Mouse (Mus musculus) limb, embryonic 12.5 days (tissue): ENCODE measurements around the gene Zic5. TPM values are rescaled to one million over a fixed set of nuclear protein-coding genes. Genes with fewer than 3 reads are reported as not detected.

Experiments used
- ATAC-seq: fragments of 200-750 bp; cut with Nextera tagmentation; 2 replicates; pipeline ENCODE4 v1.8.0; 2017; ENCODE audit warnings: low read depth, moderate TSS enrichment; ENCODE audit not compliant: insufficient number of reproducible peaks, insufficient read depth, low FRiP score, low TSS enrichment
- H3K27ac ChIP-seq: fragments of 300-500 bp; sonication (generic); 2 replicates; pipeline ENCODE4 v1.5.1; 2016; ENCODE audit warnings: mild to moderate bottlenecking, moderate library complexity
- H3K27me3 ChIP-seq: fragments of 300-500 bp; sonication (generic); 2 replicates; pipeline ENCODE4 v1.6.1; 2016; ENCODE audit warnings: mild to moderate bottlenecking, moderate library complexity
- H3K36me3 ChIP-seq: fragments of 300-500 bp; sonication (generic); 2 replicates; pipeline ENCODE4 v1.6.1; 2016; ENCODE audit warnings: mild to moderate bottlenecking, moderate library complexity
- H3K4me1 ChIP-seq: fragments of 300-500 bp; sonication (generic); replicated peaks from 2 replicates; pipeline ENCODE4 v1.6.1; 2016
- H3K4me2 ChIP-seq: fragments of 300-500 bp; sonication (generic); 2 replicates; pipeline ENCODE4 v1.6.1; 2016; ENCODE audit warnings: mild to moderate bottlenecking, moderate library complexity
- H3K4me3 ChIP-seq: fragments of 300-500 bp; sonication (generic); replicated peaks from 2 replicates; pipeline ENCODE4 v1.5.1; 2016; ENCODE audit warnings: mild to moderate bottlenecking
- H3K9ac ChIP-seq: fragments of 300-500 bp; sonication (generic); replicated peaks from 2 replicates; pipeline ENCODE4 v1.6.1; 2016; ENCODE audit warnings: mild to moderate bottlenecking, moderate library complexity
- H3K9me3 ChIP-seq: fragments of 300-500 bp; sonication (generic); 2 replicates; pipeline ENCODE4 v1.6.1; 2016; ENCODE audit warnings: mild to moderate bottlenecking, moderate library complexity
- WGBS: fragments of 180-500 bp; shearing (Covaris S2); methylation state at CpG from one replicate; pipeline ENCODE4 v1.1.7; 2016; 5-methylcytosine and 5-hydroxymethylcytosine counted together
- polyA plus RNA-seq: library from polyadenylated mRNA; unstranded; fragments of >200 nt; fragmentation: Nextera tagmentation; extraction: Ambion mirVana; gene quantifications from 2 replicates; pipeline ENCODE4 v1.2.1, GENCODE M21; 2016

The Zic5 gene
- polyA plus RNA-seq, 1 experiment from 2014 or later, result 8.0 TPM

DNA sequence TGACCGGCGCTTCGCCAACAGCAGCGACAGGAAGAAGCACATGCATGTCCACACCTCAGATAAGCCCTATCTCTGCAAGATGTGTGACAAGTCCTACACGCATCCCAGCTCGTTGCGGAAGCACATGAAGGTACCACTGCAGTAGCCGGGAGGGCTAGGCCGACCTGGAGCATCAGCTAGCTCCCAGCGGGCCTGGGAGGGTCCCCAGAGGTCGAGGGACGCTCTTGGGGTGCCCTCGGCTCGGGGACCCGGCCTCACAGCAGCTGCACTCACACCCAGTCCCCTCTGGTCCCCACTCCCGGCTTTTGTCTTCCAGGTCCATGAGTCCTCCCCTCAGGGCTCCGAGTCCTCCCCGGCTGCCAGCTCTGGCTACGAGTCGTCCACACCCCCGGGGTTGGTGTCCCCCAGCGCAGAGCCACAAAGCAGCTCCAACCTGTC lies 13.1 kb upstream of the Zic5 start:
- Histone ChIP-seq H3K4me1 (peaks cover 49% of the 10 kb centered on the region), H3K9ac (peak overlapping the region; percentile 96), H3K36me3 (no peaks in the 10 kb centered on the region; the same call in 1 of the 2 replicates), H3K27ac (peak overlapping the region; percentile 79), H3K27me3 (peaks cover 71% of the 10 kb centered on the region), H3K4me2 (peak overlapping the region; percentile 81), H3K9me3 (no peaks in the 10 kb centered on the region), H3K4me3 (peak overlapping the region; percentile 78)
- no peak for ATAC-seq
- 2% methylated on average over 22 of the region's 22 CpGs for WGBS

DNA sequence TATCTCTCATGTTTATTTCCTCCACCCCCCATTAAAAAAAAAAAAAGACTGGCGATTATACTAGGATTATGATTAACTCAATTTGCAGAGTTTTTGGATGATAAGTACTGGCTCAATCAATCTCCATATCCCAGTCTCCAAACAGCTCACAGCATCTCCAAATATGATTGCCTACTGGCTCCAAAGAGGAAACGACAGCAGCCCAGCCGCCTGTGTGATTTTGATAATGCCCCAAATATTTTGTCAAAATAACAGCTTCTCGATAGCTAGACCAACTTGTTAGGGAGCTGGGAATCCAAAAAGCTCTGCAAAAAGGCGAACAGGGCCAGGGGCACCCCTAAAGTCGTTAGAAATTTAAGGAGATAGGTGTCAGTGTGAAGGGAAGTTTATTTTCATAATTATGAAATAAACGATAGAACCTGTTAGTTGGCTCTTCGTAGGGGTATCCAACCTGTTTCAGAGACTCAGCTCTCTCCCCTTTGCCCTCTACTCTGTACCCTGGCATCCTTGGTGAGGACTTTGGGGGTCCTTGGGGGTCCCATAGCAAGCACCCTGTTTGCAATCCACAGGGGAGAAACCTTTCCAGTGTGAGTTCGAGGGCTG lies 12.6 kb upstream of the Zic5 start:
- Histone ChIP-seq H3K27ac (peak overlapping the region; percentile 79), H3K36me3 (no peaks in the 10 kb centered on the region; the same call in 1 of the 2 replicates), H3K4me1 (peaks cover 52% of the 10 kb centered on the region), H3K9ac (peak overlapping the region; percentile 96), H3K4me3 (peak overlapping the region; percentile 78), H3K4me2 (peak overlapping the region; percentile 81), H3K27me3 (peaks cover 71% of the 10 kb centered on the region), H3K9me3 (no peaks in the 10 kb centered on the region)
- no peak for ATAC-seq
- WGBS, result 3% methylated on average over 9 of the region's 9 CpGs

DNA sequence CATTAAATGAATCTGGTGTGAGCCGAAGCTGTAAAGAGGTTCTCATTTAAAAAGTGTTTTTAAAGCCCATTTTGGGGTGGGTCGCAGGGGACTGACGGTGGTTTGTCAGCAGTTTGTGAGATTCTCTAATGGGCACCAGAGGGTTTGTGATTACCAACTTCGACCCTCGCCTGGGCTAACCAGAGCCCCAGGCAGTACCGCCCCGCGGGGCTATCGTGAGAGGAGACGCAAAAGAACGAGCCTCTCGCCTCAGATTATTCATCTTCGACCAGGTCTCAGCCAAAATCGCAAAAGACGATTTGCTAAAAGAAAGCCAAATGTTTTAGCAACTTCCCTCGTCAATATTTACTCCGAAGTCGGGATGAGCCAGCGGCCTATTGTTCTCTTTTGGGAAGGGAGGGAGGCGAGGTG lies 11.8 kb upstream of the Zic5 start:
- H3K9me3 ChIP-seq, result no peaks in the 10 kb centered on the region
- peaks cover 67% of the 10 kb centered on the region for H3K27me3 ChIP-seq
- peak overlapping the region; percentile 78 for H3K4me3 ChIP-seq
- peak overlapping the region; percentile 81 for H3K4me2 ChIP-seq
- H3K9ac ChIP-seq, result peak overlapping the region; percentile 96
- peaks cover 45% of the 10 kb centered on the region for H3K4me1 ChIP-seq
- peak overlapping the region; percentile 99 for H3K27ac ChIP-seq
- H3K36me3 ChIP-seq, result no peaks in the 10 kb centered on the region; the same call in 1 of the 2 replicates
- no peak for ATAC-seq
- under 1% methylated on average over 20 of the region's 20 CpGs for WGBS

DNA sequence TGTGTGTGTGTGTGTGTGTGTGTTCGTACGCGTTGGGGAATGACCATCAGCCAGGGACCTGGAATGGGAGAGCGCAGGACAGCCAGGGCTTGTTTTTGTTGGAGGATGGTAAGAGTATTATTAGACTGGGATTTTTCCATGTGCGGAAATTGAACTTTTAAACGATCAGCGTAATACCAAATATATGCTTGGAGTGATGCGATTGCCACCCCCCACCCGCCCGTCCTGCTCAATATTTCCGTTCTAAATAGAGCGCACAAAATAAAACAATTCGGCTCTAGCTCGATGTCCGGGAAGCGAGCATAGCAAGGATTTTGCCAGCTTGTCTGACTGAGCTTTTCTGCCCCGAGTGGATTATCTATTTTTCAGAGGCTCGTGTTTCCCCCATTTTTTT lies 11.3 kb upstream of the Zic5 start:
- H3K27ac ChIP-seq, result peak overlapping the region; percentile 99
- H3K4me1 ChIP-seq, result peaks cover 43% of the 10 kb centered on the region
- no peak for ATAC-seq
- no peaks in the 10 kb centered on the region; the same call in 1 of the 2 replicates for H3K36me3 ChIP-seq
- H3K4me3 ChIP-seq, result peak overlapping the region; percentile 78
- WGBS, result under 1% methylated on average over 18 of the region's 18 CpGs
- H3K27me3 ChIP-seq, result peaks cover 66% of the 10 kb centered on the region
- H3K9me3 ChIP-seq, result no peaks in the 10 kb centered on the region
- H3K9ac ChIP-seq, result peak overlapping the region; percentile 96
- H3K4me2 ChIP-seq, result peak overlapping the region; percentile 81

DNA sequence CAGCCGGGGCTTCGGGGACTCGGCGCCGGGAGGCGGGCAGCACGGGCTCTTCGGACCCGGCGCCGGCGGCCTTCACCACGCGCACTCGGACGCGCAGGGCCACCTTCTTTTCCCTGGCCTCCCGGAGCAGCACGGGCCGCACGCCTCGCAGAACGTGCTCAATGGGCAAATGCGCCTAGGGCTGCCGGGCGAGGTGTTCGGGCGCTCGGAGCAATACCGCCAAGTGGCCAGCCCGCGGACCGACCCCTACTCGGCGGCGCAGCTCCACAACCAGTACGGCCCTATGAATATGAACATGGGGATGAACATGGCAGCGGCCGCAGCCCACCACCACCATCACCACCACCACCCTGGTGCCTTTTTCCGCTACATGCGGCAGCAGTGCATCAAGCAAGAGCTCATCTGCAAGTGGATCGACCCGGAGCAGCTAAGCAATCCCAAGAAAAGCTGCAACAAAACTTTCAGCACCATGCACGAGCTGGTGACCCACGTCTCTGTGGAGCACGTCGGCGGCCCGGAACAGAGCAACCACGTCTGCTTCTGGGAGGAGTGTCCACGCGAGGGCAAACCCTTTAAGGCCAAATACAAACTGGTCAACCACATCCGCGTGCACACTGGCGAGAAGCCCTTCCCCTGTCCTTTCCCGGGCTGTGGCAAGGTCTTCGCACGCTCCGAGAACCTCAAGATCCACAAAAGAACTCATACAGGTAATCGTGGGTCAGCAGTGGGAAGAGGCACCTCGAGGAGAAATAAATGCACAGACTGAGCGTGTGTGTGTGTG lies 10.8 kb upstream of the Zic5 start:
- H3K4me2 ChIP-seq, result peak overlapping the region; percentile 81
- peaks cover 68% of the 10 kb centered on the region for H3K27me3 ChIP-seq
- H3K27ac ChIP-seq, result peak overlapping the region; percentile 99
- H3K9ac ChIP-seq, result peak overlapping the region; percentile 96
- no peak for ATAC-seq
- H3K36me3 ChIP-seq, result no peaks in the 10 kb centered on the region; the same call in 1 of the 2 replicates
- H3K9me3 ChIP-seq, result no peaks in the 10 kb centered on the region
- under 1% methylated on average over 62 of the region's 62 CpGs for WGBS
- H3K4me3 ChIP-seq, result peak overlapping the region; percentile 78
- peaks cover 43% of the 10 kb centered on the region for H3K4me1 ChIP-seq

DNA sequence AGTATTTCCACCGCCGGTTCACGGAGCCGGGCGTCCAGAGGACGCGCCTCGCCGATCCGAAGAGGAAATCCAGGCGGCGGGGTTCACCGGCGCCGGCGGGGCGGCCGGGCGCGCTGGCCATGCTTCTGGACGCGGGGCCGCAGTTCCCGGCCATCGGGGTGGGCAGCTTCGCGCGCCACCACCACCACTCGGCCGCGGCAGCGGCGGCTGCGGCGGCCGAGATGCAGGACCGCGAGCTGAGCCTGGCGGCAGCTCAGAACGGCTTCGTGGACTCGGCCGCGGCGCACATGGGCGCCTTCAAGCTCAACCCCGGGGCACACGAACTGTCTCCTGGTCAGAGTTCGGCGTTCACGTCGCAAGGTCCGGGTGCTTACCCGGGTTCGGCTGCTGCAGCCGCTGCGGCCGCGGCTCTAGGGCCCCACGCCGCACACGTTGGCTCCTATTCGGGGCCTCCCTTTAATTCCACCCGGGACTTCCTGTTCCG lies 10.1 kb upstream of the Zic5 start:
- ATAC-seq, result no peak
- Histone ChIP-seq H3K27ac (peak overlapping the region; percentile 99), H3K4me1 (peaks cover 38% of the 10 kb centered on the region), H3K4me2 (peak overlapping the region; percentile 81), H3K27me3 (peaks cover 68% of the 10 kb centered on the region), H3K36me3 (no peaks in the 10 kb centered on the region; the same call in 1 of the 2 replicates), H3K4me3 (peak overlapping the region; percentile 78), H3K9ac (peak overlapping the region; percentile 96), H3K9me3 (no peaks in the 10 kb centered on the region)
- WGBS, result under 1% methylated on average over 65 of the region's 65 CpGs

DNA sequence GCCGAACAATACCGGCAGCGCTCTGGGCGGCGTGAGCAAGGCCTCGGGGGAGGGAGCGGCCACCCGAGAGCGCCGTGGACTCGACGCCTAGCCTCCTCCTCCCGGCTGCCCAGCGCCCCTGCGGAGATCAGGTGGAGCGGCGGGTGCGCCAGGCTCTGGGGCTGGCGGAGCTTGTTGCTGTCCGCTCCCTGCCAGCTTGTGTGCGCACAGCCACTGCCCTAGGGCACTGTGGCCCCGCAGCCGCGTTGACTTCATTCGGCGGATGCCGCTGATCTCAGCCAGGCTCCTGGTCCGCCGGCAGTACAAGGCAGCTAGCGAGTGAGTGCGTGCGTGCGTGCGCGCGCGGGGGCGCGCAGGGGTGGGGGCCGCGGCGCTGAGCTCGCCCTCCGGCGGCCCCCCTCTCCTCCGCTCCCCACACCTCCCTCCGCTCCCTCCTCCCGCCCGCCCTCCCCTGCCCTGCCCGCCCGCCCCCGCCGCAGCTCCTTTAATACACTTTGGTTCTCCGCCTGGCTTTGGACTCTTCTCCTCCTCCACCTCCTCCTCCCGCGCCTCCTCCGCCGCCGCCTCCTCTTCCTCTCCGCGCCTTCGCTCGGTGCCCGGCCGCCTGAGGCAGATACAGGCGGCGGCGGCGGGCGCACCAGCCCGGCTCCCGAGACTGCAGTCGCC lies 9.5 kb upstream of the Zic5 start, which contains the start of gene Zic2:
Gene Zic2 (plus strand): TSS at position 545 of the 666 bp plus-strand sequence.
- H3K4me3 ChIP-seq, result peak within 1 kb of the TSS; percentile 78
- peak within 1 kb of the TSS; percentile 96 for H3K9ac ChIP-seq
- WGBS, result under 1% methylated on average over 52 of the region's 73 CpGs
- ATAC-seq, result peak; percentile 64
- peak within 1 kb of the TSS; percentile 99 for H3K27ac ChIP-seq
- H3K9me3 ChIP-seq, result no peaks in the 10 kb centered on the region
- H3K4me2 ChIP-seq, result peak within 1 kb of the TSS; percentile 81
- no peaks in the 10 kb centered on the region; the same call in 1 of the 2 replicates for H3K36me3 ChIP-seq
- H3K4me1 ChIP-seq, result peaks cover 35% of the 10 kb centered on the region
- peaks cover 63% of the 10 kb centered on the region for H3K27me3 ChIP-seq

DNA sequence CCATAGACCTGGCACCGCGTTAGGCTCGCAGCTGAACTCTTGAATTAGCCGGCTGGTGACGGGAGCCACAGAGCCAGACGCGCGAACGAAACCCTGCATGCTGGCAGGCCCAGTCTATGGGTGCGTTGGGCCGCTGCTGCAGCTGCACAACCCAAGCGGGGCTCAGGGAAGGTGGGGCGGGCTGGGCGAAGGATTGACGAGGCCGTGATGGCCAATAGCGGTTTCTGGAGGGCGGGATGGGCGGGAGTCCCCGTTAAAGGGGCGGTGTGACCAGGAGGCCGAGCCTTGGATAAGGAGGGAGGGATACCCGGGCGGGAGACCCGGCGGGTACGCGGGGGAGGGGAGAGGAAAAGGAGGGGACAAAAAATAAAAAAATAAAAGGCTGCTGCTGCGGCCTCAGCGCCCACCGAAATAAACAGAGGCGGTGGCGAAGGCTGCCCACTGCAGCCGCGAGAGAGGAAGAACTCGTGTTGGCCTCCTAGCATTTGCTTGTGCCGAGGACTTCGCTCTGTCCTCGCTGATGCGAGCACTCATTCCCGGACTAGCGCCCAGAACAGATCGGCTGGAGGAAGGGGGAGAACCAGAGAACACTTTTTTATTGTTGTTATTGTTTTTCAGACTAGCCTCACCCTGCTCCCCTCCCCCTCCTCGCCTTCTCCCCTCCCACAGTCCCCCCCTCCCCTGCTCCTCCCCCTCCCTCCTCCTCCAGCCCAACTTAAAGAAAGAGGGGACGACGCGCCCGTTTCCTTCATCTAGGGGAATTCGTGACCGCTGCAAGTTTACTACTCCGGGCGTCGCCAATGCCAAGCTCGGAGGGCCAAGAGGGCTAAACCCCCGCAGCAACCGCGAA lies 8.8 kb upstream of the Zic5 start:
- no peaks in the 10 kb centered on the region; the same call in 1 of the 2 replicates for H3K36me3 ChIP-seq
- H3K4me1 ChIP-seq, result peaks cover 39% of the 10 kb centered on the region
- H3K4me3 ChIP-seq, result peak overlapping the region; percentile 78
- H3K9me3 ChIP-seq, result no peaks in the 10 kb centered on the region
- under 1% methylated on average over 56 of the region's 57 CpGs for WGBS
- ATAC-seq, result peak; percentile 85
- H3K4me2 ChIP-seq, result peak overlapping the region; percentile 81
- H3K9ac ChIP-seq, result peak overlapping the region; percentile 96
- H3K27me3 ChIP-seq, result peaks cover 65% of the 10 kb centered on the region
- H3K27ac ChIP-seq, result peak overlapping the region; percentile 99

DNA sequence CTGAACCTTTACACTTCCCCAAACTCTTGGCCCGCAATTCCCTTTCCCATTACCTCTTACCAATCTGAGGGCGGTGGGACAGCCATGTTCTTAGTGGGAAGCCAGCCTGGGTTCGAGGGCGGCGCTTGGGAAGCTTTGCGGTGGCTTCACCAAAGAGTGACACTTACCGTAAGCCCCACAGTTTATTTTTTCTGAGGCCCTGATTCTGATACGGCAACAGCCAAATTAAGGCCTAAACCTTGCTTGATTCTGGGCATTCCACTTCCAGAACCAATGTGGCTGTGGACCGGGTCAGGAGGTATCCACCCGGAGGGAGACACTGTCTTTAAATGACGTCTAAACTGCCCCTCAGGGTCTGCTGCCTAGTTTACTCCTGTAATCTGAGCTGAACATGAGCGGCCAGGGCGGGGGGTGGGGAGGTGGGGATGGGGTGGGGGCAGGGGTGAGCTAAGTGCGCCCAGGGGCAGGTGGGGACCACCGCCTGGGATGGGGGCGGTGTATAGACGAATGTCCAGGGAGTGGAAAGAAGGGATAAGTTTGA lies 7.8 kb upstream of the Zic5 start:
- no peaks in the 10 kb centered on the region for H3K9me3 ChIP-seq
- peaks cover 67% of the 10 kb centered on the region for H3K27me3 ChIP-seq
- peak overlapping the region; percentile 81 for H3K4me2 ChIP-seq
- H3K4me1 ChIP-seq, result peaks cover 41% of the 10 kb centered on the region
- no peaks in the 10 kb centered on the region for H3K36me3 ChIP-seq
- WGBS, result under 1% methylated on average over 17 of the region's 17 CpGs
- peak overlapping the region; percentile 78 for H3K4me3 ChIP-seq
- peak; percentile 4; the same call in 1 of the 2 replicates for ATAC-seq
- H3K9ac ChIP-seq, result no peak overlapping the region; the same call in 1 of the 2 replicates
- H3K27ac ChIP-seq, result peak overlapping the region; percentile 99

DNA sequence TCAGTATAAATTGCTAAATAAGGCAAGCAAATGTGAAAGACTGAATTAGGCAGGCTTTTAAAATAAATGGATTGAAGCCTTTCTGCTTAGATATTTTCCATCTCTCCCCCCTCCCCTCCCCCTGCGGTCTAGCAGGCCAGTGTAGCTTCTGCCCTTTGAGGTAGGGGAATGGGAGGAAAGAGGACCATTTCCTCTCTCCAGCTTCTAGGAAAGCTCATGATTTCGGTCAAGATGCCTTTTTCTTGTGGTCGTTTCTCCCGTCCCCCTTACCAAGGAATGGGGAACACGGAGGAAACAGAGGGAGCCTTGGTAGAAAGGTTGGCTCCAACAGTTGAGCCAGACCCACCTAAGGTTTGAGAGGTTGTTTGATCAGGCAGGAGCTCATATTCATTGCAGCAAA lies 7.2 kb upstream of the Zic5 start:
- H3K27ac ChIP-seq, result no peak overlapping the region
- WGBS, result 2% methylated on average over 5 of the region's 5 CpGs
- H3K4me1 ChIP-seq, result peaks cover 41% of the 10 kb centered on the region
- no peak for ATAC-seq
- H3K27me3 ChIP-seq, result peaks cover 69% of the 10 kb centered on the region
- no peaks in the 10 kb centered on the region for H3K9me3 ChIP-seq
- no peak overlapping the region for H3K9ac ChIP-seq
- no peaks in the 10 kb centered on the region for H3K36me3 ChIP-seq
- peak overlapping the region; percentile 81 for H3K4me2 ChIP-seq
- H3K4me3 ChIP-seq, result peak overlapping the region; percentile 78
